Mouse (Mus musculus) heart, adult 2 months (tissue): ENCODE measurements at regions not wholly inside any gene's neighbourhood (a gene's known extent, or its start where the extent isn't known, plus 50 kb on each side); places are given as distances from the start of the nearest gene placed in this dataset.

Experiments
- CTCF ChIP-seq: fragments of 200-600 bp; IDR thresholded peaks from 2 replicates; pipeline ENCODE4 v1.8.1; 2022; ENCODE audit warnings: antibody characterized with exemption, mild to moderate bottlenecking, moderate library complexity
- EP300 ChIP-seq: fragments of 200-500 bp; IDR thresholded peaks from 2 replicates; pipeline ENCODE4 v1.6.1; 2011; ENCODE audit warnings: low read depth, low read length, control low read depth; ENCODE audit not compliant: insufficient read depth
- POLR2A ChIP-seq: fragments of 200-500 bp; IDR thresholded peaks from 2 replicates; pipeline ENCODE4 v1.6.1; 2011; ENCODE audit warnings: mild to moderate bottlenecking, low read depth, low read length, control low read depth; ENCODE audit not compliant: insufficient read depth

GRCm38 (mm10) chr2:46666990-46667337, 1549.8 kb upstream of the Zeb2 start:
- TF ChIP-seq POLR2A (no peak), CTCF (no peak), EP300 (no peak)
